Mouse (Mus musculus) small intestine, adult 2 months (tissue): ENCODE data around the gene Zfp12.

Experiments
- CTCF ChIP-seq: fragments of 200-500 bp; IDR thresholded peaks from 2 replicates; pipeline ENCODE4 v1.5.1; 2012; ENCODE audit warnings: low read depth, mild to moderate bottlenecking, control low read depth, inconsistent platforms, low read length, moderate library complexity, mixed read lengths; ENCODE audit not compliant: insufficient replicate concordance, insufficient read length; ENCODE audit errors: extremely low read depth
- POLR2A ChIP-seq: fragments of 200-500 bp; IDR thresholded peaks from 2 replicates; pipeline ENCODE4 v1.6.1; 2012; ENCODE audit warnings: low read depth, mild to moderate bottlenecking, control low read depth, inconsistent platforms, low read length, moderate library complexity

- TF ChIP-seq CTCF (no peak), POLR2A (no peak)
These were observed 14.0 kb upstream of the Zfp12 start for GRCm38 (mm10) chr5:143220996-143221395.
